Mouse (Mus musculus) embryonic facial prominence, embryonic 10.5 days (tissue): ENCODE measurements at regions not wholly inside any gene's neighbourhood (a gene's known extent, or its start where the extent isn't known, plus 50 kb on each side); places are given as distances from the start of the nearest gene placed in this dataset.

Experiments used
- DNase-seq: peaks from one replicate; pipeline ENCODE4 v3.0.0-alpha.2; 2017; ENCODE audit warnings: low spot score
- H3K27ac ChIP-seq: fragments of 300-500 bp; sonication (generic); replicated peaks from 2 replicates; pipeline ENCODE4 v1.5.1; 2016; ENCODE audit warnings: mild to moderate bottlenecking
- H3K27me3 ChIP-seq: fragments of 300-500 bp; sonication (generic); replicated peaks from 2 replicates; pipeline ENCODE4 v1.6.1; 2016; ENCODE audit warnings: low read depth, mild to moderate bottlenecking; ENCODE audit not compliant: poor library complexity, severe bottlenecking
- H3K36me3 ChIP-seq: fragments of 300-500 bp; sonication (generic); replicated peaks from 2 replicates; pipeline ENCODE4 v1.6.1; 2016; ENCODE audit warnings: mild to moderate bottlenecking, moderate library complexity
- H3K4me1 ChIP-seq: fragments of 300-500 bp; sonication (generic); 2 replicates; pipeline ENCODE4 v1.6.1; 2016
- H3K4me3 ChIP-seq: fragments of 300-500 bp; sonication (generic); 2 replicates; pipeline ENCODE4 v1.5.1; 2016; ENCODE audit warnings: mild to moderate bottlenecking, moderate library complexity
- H3K9me3 ChIP-seq: fragments of 300-500 bp; sonication (generic); 2 replicates; pipeline ENCODE4 v1.6.1; 2016; ENCODE audit warnings: mild to moderate bottlenecking
- WGBS: fragments of 180-500 bp; shearing (Covaris S2); methylation state at CpG from one replicate; pipeline ENCODE4 v1.1.7; 2016; 5-methylcytosine and 5-hydroxymethylcytosine counted together

- peak overlapping the region; percentile 83 for H3K27ac ChIP-seq
- H3K36me3 ChIP-seq: peaks cover 5% of the 10 kb centered on the region; the same call in 1 of the 2 replicates
- WGBS: 48% methylated on average over 19 of the region's 19 CpGs
Observed at GRCm38 (mm10) chr13:43930081-43930981, 145.8 kb downstream of the Cd83 start.

DNA sequence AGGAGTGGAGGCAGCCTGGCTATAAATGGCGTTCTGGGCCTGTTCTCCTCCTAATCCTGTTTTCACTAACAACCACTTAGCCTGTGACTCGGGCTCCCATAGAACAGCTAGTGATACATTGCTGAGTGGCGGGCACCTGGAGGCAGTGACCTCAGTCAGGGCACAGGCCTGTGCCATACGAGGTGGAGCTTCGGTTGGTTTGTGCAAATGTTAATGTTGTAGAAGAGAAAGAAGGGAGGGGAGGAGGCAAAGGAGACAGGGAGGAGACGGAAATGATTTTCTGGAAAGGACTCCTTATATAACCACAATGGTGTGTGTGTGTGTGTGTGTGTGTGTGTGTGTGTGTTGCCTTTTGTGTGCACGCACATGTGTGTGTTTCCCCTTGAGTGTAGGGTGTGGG lies 148.4 kb downstream of the Cd83 start:
- DNase-seq: no peak
- Histone ChIP-seq H3K4me1 (peaks cover 37% of the 10 kb centered on the region), H3K27ac (peak overlapping the region; percentile 59), H3K9me3 (peaks cover 8% of the 10 kb centered on the region; the same call in 1 of the 2 replicates), H3K4me3 (no peak overlapping the region), H3K27me3 (no peaks in the 10 kb centered on the region), H3K36me3 (peaks cover 5% of the 10 kb centered on the region; the same call in 1 of the 2 replicates)
- WGBS: 65% methylated on average over 7 of the region's 7 CpGs

More at GRCm38 (mm10) chr13:43930081-43930981, 145.8 kb downstream of the Cd83 start:
- peak; percentile 77 for DNase-seq
- H3K4me3 ChIP-seq: no peak overlapping the region
- H3K27me3 ChIP-seq: no peaks in the 10 kb centered on the region
- peaks cover 8% of the 10 kb centered on the region; the same call in 1 of the 2 replicates for H3K9me3 ChIP-seq
- peaks cover 27% of the 10 kb centered on the region for H3K4me1 ChIP-seq

DNA sequence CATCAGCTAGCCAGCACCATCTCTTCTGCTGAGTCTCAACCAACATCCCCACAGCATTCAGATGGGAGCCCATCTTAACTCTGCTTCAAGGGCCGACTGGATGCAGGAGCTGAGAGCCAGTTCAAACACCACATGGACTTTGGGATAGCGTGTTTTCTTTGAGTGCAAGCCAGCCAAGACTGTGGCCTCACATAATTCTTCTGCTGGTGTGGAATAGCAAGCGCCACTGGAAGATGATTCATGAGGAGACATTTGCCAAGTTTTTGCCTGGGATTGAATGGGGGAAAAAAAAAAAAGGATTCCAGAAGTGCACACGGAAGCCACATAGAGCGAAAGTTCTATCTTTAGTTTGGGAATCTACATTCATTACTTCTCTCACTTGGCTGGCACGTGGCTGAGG lies 150.7 kb downstream of the Cd83 start:
- Histone ChIP-seq H3K9me3 (no peaks in the 10 kb centered on the region), H3K36me3 (no peaks in the 10 kb centered on the region), H3K4me3 (no peak overlapping the region), H3K4me1 (peaks cover 44% of the 10 kb centered on the region), H3K27me3 (no peaks in the 10 kb centered on the region), H3K27ac (no peak overlapping the region)
- DNase-seq: no peak
- 91% methylated on average over 6 of the region's 6 CpGs for WGBS

DNA sequence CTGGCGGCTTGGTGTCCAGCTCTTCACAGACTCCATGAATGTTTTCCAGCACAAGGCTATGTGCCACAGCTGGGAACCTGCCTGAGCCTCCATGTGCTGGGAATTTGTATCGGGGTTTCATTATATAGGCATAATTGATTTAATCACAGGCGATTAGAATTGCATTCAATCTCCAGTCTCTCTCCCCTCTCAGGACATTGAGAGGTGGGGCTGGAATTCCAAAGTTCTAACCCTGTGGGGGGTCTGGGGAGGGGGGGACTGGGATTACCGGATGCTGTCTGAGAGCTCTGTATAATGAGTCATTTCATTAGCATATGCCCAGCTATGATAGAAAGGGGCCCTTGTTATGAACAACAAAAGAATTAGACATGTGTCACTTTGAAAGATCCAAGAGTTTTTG lies 151.9 kb downstream of the Cd83 start:
- no peaks in the 10 kb centered on the region for H3K36me3 ChIP-seq
- no peaks in the 10 kb centered on the region for H3K27me3 ChIP-seq
- peak; percentile 31 for DNase-seq
- peaks cover 33% of the 10 kb centered on the region for H3K4me1 ChIP-seq
- WGBS: 32% methylated on average over 4 of the region's 4 CpGs
- H3K27ac ChIP-seq: peak overlapping the region; percentile 44; the same call in 1 of the 2 replicates
- H3K4me3 ChIP-seq: no peak overlapping the region
- 0 out of 2 replicates have a peak, but pooled peaks cover 4% of the 10 kb centered on the region for H3K9me3 ChIP-seq

GRCm38 (mm10) chr13:43938611-43939010 lies 154.0 kb downstream of the Cd83 start:
- no peak overlapping the region for H3K27ac ChIP-seq
- DNase-seq: no peak
- 81% methylated on average over 7 of the region's 7 CpGs for WGBS

GRCm38 (mm10) chr13:43939375-43939774 lies 154.8 kb downstream of the Cd83 start:
- peaks cover 25% of the 10 kb centered on the region for H3K4me1 ChIP-seq
- no peak overlapping the region for H3K4me3 ChIP-seq
- DNase-seq: no peak

More at GRCm38 (mm10) chr13:43938611-43939010, 154.0 kb downstream of the Cd83 start:
- H3K36me3 ChIP-seq: no peaks in the 10 kb centered on the region
- H3K4me3 ChIP-seq: no peak overlapping the region
- H3K9me3 ChIP-seq: 0 out of 2 replicates have a peak, but pooled peaks cover 4% of the 10 kb centered on the region
- no peaks in the 10 kb centered on the region for H3K27me3 ChIP-seq
- peaks cover 21% of the 10 kb centered on the region for H3K4me1 ChIP-seq

GRCm38 (mm10) chr13:43941731-43942130 lies 157.2 kb downstream of the Cd83 start:
- H3K27ac ChIP-seq: no peak overlapping the region
- DNase-seq: no peak
- H3K4me1 ChIP-seq: peaks cover 19% of the 10 kb centered on the region
- no peak overlapping the region for H3K4me3 ChIP-seq
- 84% methylated on average over 8 of the region's 8 CpGs for WGBS
- H3K36me3 ChIP-seq: no peaks in the 10 kb centered on the region
- 0 out of 2 replicates have a peak, but pooled peaks cover 4% of the 10 kb centered on the region for H3K9me3 ChIP-seq
- H3K27me3 ChIP-seq: no peaks in the 10 kb centered on the region

More at GRCm38 (mm10) chr13:43939375-43939774, 154.8 kb downstream of the Cd83 start:
- no peaks in the 10 kb centered on the region for H3K27me3 ChIP-seq
- H3K36me3 ChIP-seq: no peaks in the 10 kb centered on the region
- 0 out of 2 replicates have a peak, but pooled peaks cover 4% of the 10 kb centered on the region for H3K9me3 ChIP-seq
- no peak overlapping the region for H3K27ac ChIP-seq
- WGBS: 59% methylated on average over 4 of the region's 4 CpGs

GRCm38 (mm10) chr13:43948606-43949005 lies 164.0 kb downstream of the Cd83 start:
- Histone ChIP-seq H3K4me1 (peaks cover 13% of the 10 kb centered on the region), H3K4me3 (no peak overlapping the region), H3K27me3 (no peaks in the 10 kb centered on the region; the same call in 1 of the 2 replicates), H3K27ac (no peak overlapping the region), H3K36me3 (no peaks in the 10 kb centered on the region), H3K9me3 (no peaks in the 10 kb centered on the region)
- WGBS: 70% methylated on average over 3 of the region's 3 CpGs
- DNase-seq: no peak

- no peak overlapping the region for H3K4me3 ChIP-seq
- no peaks in the 10 kb centered on the region for H3K36me3 ChIP-seq
- peaks cover 9% of the 10 kb centered on the region; the same call in 1 of the 2 replicates for H3K4me1 ChIP-seq
- 76% methylated on average over 15 of the region's 15 CpGs for WGBS
- H3K27ac ChIP-seq: no peak overlapping the region
- no peaks in the 10 kb centered on the region; the same call in 1 of the 2 replicates for H3K27me3 ChIP-seq
- no peaks in the 10 kb centered on the region for H3K9me3 ChIP-seq
- DNase-seq: peak; percentile 14
Observed at GRCm38 (mm10) chr13:43949740-43950643, 165.4 kb downstream of the Cd83 start.

DNA sequence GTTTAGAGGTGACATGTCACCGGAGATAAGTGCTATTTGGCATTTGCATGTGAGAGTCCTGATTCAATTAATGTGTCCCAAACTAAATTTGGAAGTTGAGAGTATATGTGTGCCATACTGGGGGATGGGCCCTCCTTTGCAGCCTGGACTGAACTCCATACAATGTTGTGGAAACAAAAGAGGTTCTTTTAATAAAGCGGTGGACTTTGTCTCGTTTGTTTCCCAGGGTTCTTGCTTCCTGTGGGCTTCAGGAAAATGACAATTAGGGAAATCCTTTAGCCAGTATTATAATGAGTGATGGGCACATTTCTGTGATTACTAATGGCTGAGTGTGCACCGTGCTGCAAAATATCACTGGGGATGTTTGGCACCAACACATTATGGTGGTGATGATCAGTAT lies 167.9 kb downstream of the Cd83 start:
- 74% methylated on average over 4 of the region's 4 CpGs for WGBS

DNA sequence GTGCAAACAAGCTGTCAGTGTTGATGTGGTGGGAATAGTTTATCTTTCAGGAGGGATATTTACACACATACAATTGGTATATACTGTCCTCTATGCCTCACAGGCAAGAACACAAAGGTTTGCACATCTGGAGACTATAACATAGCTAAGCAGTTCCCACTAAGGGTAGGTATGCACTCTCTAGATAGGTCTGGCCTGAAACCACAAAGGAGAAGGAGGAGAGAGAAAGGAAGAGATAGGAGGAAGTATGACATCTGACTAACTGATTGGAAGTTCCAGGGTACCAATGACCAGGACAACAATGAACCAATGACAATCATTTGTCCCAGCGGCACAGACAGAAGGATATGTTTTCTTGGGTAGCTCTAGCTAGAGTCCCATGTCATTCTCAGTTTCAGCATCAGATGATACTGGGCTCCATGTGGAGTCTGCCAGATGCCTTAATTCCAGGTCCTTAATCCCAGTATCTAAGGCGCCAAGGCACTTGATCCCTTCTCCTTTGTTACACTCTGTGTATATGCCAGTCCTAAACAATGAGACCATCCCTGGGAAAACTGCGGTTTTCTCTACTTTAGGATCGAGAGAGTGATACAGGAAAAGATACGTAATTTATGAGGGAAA lies 168.5 kb downstream of the Cd83 start:
- Histone ChIP-seq H3K36me3 (no peaks in the 10 kb centered on the region), H3K4me3 (no peak overlapping the region), H3K27me3 (no peaks in the 10 kb centered on the region; the same call in 1 of the 2 replicates), H3K27ac (no peak overlapping the region), H3K4me1 (peaks cover 9% of the 10 kb centered on the region; the same call in 1 of the 2 replicates), H3K9me3 (no peaks in the 10 kb centered on the region)
- WGBS: 84% methylated on average over 5 of the region's 5 CpGs
- DNase-seq: no peak

More for the DNA sequence above, 167.9 kb downstream of the Cd83 start:
- Histone ChIP-seq H3K36me3 (no peaks in the 10 kb centered on the region), H3K4me3 (no peak overlapping the region), H3K27ac (no peak overlapping the region), H3K9me3 (no peaks in the 10 kb centered on the region), H3K4me1 (peaks cover 9% of the 10 kb centered on the region; the same call in 1 of the 2 replicates), H3K27me3 (no peaks in the 10 kb centered on the region; the same call in 1 of the 2 replicates)
- DNase-seq: no peak
